Mouse (Mus musculus): ENCODE measurements around the gene Mreg.

GRCm38 (mm10) chr1:72176239-72176638 lies 35.9 kb downstream of the Mreg start:
- no peak for TF ChIP-seq POLR2A (IDR thresholded peaks at IDR 0.05; ENCODE audit: borderline replicate concordance, extremely low read depth, insufficient read depth, insufficient read length, poor library complexity, severe bottlenecking)
- TF ChIP-seq CTCF (IDR thresholded peaks at IDR 0.05; ENCODE audit: borderline replicate concordance, extremely low read depth, insufficient read depth, insufficient read length), result no peak

Measured in brain, embryonic 14.5 days (tissue).